Mouse (Mus musculus): ENCODE measurements around the gene U2af1l4. TPM values are rescaled to one million over a fixed set of nuclear protein-coding genes. Genes with fewer than 3 reads are reported as not detected.

The U2af1l4 gene
- 10 to 100 TPM; 63.8 to 65.6 TPM for total RNA-seq (2021)
- long read RNA-seq, experiment 1, transcript U2af1l4-201 (8 exons, 884 nt): major isoform, 55 of 79 reads
- long read RNA-seq, experiment 1, partial matches to known transcripts: 1 of 79 reads
- long read RNA-seq, experiment 1, other reads (novel, unspliced or antisense): 10 of 79 reads
- long read RNA-seq, experiment 2, transcript U2af1l4-201 (8 exons, 884 nt): major isoform, 36 of 57 reads
- long read RNA-seq, experiment 2, transcript U2af1l4-221 (8 exons, 860 nt): minor isoform, 5 of 57 reads
- long read RNA-seq, experiment 2, partial matches to known transcripts: 1 of 57 reads
- long read RNA-seq, experiment 2, other reads (novel, unspliced or antisense): 12 of 57 reads

- DNase-seq: peak; percentile 96
- intact Hi-C loops (cut with DNase I): no loop called here
These were observed at the start of gene U2af1l4, which contains the start of the genes Gm49396 and Psenen for GRCm38 (mm10) chr7:30563117-30563905. Gene U2af1l4, plus strand, starts transcription at chr7:30563301. Gene Gm49396, plus strand, starts transcription at chr7:30563344. Gene Psenen, minus strand, starts transcription at chr7:30563627.

- intact Hi-C loops (cut with DNase I): no loop called here
- DNase-seq: no peak
These were observed 47.9 kb upstream of the U2af1l4 start for GRCm38 (mm10) chr7:30515003-30515760.

DNA sequence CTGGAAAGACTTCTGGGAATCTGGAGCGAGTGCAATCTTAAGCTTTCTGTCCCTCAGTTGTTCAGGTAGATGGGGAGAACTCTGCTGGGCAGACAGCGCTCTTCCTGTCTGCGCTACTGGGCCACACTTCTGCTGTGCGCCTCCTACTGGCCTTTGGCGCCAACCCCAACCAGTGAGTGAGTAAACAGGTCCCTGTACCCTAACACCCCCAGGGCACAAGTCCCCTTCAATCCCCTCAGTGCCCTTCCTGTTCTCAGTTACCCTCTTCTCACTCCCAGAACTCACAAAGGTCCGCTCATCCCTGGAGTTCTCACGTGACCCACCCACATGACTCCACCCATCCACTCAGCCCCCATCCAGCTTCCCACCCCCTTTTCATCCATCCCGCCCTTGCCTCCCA lies 44.8 kb upstream of the U2af1l4 start:
- intact Hi-C loops (cut with DNase I): no loop called here
- no peak for DNase-seq

DNA sequence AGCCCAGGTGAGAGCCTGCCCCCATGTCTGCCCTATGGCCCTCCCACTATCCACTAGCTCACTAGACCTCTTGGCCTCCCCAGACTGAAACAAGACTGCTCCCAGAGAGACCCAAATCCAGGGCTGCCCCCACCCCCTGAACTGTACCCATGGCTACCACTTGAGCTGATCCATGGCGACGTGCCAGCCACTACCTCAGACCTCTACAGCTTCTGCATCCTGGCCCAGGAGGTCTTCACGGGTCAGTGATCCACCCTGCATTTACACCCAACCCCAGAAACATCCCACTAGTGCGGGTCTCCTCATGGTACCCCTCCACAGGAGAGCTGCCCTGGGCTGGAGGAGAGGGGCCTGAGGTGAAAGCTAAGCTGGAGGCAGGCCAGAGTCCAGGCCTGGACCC lies 42.7 kb upstream of the U2af1l4 start:
- intact Hi-C loops (cut with DNase I): no loop called here
- DNase-seq: no peak

GRCm38 (mm10) chr7:30520856-30521255 lies 42.2 kb upstream of the U2af1l4 start:
- intact Hi-C loops (cut with DNase I): no loop called here

DNA sequence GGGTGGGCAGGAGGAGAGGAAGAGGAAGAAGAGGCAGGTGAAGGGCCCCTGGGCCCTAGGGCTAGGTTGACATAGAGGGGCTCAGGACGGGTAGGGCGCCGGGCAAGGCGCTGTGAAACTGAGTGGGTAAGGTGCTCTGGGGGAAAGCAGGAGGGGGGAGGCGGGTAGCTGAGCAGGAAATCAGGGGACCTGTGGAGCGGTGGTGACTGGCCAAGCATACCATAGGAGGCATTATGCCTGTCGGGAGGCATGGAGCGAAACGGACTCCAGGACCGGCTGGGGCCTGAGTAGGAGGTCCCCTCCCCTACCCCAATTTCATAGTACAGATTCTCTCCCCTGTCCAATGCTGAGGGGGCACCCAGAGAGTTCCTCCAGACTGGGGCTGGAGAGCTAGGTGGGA lies 40.2 kb upstream of the U2af1l4 start:
- no peak for DNase-seq
- intact Hi-C loops (cut with DNase I): no loop called here

More at GRCm38 (mm10) chr7:30520856-30521255, 42.2 kb upstream of the U2af1l4 start:
- DNase-seq: no peak

- intact Hi-C loops (cut with DNase I): no loop called here
- DNase-seq: no peak
These were observed 38.6 kb upstream of the U2af1l4 start for GRCm38 (mm10) chr7:30524487-30524886.

GRCm38 (mm10) chr7:30525954-30526353 lies 37.1 kb upstream of the U2af1l4 start:
- intact Hi-C loops (cut with DNase I): no loop called here

GRCm38 (mm10) chr7:30526399-30526798 lies 36.7 kb upstream of the U2af1l4 start:
- intact Hi-C loops (cut with DNase I): no loop called here
- DNase-seq: no peak

More at GRCm38 (mm10) chr7:30525954-30526353, 37.1 kb upstream of the U2af1l4 start:
- no peak for DNase-seq

DNA sequence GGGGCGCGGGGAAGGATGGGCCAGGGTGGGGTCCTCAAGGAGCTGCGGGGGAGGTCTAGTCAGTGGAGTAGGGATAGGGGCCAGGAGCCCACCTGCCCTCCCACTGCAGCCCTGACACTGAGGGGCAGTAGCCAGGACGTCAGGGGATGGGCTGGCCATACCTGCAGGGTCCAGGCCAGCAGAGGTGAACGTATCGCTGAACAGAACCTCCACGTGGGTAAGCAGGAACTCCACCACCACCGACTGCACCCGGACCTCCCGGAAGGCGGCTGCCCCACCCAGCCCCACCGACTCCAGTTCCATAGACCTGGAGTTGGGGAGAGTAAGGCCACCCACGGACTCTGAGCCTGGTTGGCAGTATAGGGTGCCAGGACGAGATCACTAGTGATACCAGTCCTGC lies 36.1 kb upstream of the U2af1l4 start:
- DNase-seq: no peak
- intact Hi-C loops (cut with DNase I): no loop called here

DNA sequence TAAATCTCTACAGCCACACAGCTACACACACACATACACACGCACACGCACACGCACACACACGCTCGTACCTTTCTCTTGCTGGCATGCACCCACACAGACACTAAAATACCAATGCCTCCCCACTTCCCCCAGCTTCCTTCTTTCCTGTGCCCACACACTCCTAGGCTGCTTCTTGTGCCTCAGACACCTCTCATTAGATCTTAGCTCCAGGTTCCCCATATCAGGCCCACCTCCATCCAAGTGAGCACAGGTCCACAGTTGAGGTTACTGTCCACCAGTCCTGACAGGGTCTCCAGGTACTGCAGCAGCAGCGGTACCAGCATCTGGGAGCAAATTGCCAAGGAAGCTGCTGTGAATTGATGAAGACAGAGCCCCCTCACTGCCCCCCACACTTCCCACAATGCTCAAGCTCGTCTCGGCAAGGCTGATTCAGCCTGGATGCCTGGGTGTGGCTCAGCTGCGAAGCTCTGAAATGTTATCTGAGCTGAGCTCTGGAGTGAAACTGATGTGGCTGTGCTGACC lies 31.7 kb upstream of the U2af1l4 start:
- DNase-seq: peak in 1 of 2 experiments; percentile 1
- intact Hi-C loops (cut with DNase I): no loop called here

DNA sequence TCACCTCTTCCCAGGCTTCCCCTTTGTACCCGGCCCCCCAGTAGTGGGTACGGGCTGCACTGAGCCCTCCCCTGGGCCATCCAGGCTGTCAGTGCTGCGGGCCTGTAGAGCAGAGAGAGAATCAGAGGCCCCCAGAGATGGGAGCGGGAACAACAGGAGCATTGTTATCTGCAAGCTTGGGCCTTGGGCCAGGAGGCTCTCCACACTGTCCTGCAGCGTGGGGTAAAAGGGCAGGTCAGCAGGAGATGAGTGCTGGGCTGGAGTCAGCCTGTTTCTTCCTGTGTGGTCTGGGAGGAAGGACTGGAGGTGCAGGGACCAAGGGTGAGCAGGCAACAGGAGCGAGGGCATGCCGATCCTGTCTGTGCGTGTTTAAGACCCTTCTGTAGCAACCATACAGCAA lies 30.2 kb upstream of the U2af1l4 start:
- intact Hi-C loops (cut with DNase I): no loop called here
- peak; percentile 43 to 55 for DNase-seq

GRCm38 (mm10) chr7:30533941-30534632 lies 29.0 kb upstream of the U2af1l4 start:
- no peak for DNase-seq
- intact Hi-C loops (cut with DNase I): no loop called here

DNA sequence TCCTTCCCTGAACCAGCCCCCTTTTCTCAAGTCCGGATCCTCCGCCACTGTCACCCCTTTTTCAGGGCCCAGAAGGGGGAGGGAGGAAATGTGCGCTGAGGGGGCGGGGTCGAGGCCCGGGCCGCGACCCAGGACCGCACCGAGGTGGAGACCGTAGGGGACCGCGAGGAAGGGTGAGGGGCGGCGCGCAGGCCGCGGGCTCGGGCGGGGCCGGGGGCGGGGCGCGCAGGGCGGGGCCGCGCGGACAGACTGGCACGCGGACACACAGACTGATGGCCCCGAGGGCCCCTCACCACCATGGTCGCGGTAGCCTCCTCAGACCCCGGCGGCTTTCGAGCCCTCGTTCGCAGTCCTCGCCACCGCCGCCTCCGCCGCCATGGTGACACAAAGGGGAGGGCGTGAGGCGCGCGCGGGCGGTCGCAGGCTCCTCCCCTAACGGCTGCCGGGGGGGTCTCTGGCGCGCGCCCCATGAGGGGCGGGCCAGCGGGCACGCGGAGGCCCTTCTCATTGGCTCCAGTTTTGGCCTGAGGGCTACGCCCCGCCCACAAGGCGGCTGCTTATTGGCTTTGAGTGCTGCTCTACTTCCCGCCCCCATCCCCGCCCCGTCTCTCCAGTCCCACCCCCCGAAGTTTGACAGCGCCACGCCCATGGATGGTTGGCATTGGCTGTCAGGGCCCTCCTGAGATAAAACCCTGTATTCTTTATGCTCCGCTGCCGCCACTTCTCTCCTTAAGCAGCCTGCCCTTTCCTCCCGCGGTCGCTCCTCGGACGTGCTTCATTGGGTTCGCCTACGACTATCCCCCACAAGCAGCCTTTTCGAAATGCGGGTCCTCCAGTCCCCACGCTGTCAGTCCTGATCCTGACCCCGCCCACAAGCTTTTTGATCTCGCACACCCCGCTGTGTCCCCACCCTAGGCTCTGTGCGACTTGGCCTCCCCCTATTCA lies 28.2 kb upstream of the U2af1l4 start, which contains the start of gene Arhgap33:
Arhgap33 (minus strand) TSS at position 428 of the 945 bp plus-strand sequence.
- intact Hi-C loops (cut with DNase I): no loop called here
- peak; percentile 96 to 97 for DNase-seq

DNA sequence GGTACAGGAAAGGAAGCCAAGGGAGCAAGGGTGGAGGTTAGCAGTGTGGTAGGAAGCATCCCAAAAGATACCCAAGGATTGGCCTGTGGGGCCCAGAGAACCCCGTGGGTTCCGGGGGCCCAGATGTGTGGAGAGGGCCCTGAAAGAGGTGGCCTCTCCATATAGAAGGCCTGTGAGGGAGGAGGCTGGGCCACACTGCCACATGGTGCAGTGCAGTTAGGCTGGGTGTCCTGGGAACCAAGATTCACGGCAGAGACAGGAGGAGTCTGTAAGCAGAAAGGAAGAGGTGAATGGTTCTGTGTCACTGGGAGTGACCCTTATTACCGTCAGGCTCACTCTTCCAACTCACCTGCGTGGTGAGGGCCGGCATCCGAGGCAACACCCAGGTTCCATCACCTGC lies 22.5 kb upstream of the U2af1l4 start:
- no peak for DNase-seq
- intact Hi-C loops (cut with DNase I): no loop called here

GRCm38 (mm10) chr7:30544327-30544726 lies 18.8 kb upstream of the U2af1l4 start:
- DNase-seq: no peak
- intact Hi-C loops (cut with DNase I): no loop called here

- intact Hi-C loops (cut with DNase I): loop anchor here (5.0 kb wide), 1 partner anchor 58 kb away; the partner anchor contains the start of gene Prodh2
- DNase-seq: no peak
These were observed 13.2 kb upstream of the U2af1l4 start for GRCm38 (mm10) chr7:30549880-30550279.

DNA sequence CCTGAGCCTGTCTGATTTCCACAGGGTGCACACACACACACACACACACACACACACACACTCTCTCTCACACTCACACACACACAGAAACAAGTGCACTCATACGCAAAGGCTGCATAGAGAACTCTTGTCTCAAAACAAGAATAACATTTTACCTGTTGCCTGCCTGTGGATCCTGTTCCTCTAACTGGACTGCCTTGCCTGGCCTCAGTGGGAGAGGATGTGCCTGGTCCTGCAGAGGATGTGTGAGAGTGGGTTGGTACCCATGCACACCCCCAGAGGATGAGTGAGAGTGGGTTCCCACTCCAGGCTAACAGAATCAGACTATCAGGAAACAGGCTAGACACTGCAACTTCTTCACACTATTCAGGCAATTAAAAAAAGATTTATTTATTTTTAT lies 12.5 kb upstream of the U2af1l4 start:
- DNase-seq: no peak
- intact Hi-C loops (cut with DNase I): loop anchor here (5.0 kb wide), 1 partner anchor 58 kb away; the partner anchor contains the start of gene Prodh2

All from heart, postnatal 14 days (tissue).